Mouse (Mus musculus) kidney, postnatal 14 days (tissue): ENCODE measurements around the gene Prdm1.

ENCODE experiments used
- DNase-seq: peaks from one replicate; pipeline ENCODE4 v3.0.0; 2022; ENCODE audit warnings: mixed read lengths

The Prdm1 gene

DNA sequence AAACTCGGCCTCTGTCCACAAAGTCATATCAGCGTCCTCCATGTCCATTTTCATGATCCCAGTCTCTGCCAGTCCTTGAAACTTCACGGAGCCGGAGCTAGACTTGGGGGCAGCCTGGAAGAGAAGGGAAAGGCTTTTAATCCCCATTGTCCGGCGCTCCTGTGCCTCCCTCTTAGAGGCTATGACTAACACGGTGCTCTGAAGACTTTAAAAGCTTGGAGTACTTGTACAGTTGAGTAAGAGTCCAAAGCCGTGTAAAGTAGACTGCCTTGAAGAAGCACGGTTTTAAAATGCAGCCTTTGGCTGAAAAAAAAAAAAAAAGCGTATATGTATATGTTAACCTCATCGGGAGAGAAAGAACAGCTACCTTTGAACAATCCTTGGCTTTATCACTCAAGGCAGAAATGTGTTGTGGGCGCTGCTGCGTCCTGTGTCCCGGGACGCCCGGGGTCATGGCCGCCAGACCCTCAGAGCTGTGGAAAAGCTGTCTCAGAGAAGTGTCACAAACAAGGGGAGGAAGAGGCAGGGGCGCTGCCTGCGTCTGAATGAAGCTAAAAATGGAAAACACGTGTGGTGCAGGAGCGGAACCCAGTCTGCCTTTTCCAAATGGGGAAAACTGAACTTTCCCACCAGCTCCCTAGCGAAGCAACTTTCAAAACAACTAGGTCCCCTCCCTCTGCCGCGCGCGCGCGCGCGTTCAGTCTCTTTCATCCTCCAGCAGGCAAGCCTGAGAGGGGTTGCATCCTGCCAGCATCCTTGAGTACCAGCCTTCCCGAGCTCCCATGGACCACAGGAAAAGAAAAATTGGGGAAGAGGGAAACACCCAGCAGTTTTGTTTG, 71.3 kb downstream of the Prdm1 start:
- peak; percentile 55 for DNase-seq

DNA sequence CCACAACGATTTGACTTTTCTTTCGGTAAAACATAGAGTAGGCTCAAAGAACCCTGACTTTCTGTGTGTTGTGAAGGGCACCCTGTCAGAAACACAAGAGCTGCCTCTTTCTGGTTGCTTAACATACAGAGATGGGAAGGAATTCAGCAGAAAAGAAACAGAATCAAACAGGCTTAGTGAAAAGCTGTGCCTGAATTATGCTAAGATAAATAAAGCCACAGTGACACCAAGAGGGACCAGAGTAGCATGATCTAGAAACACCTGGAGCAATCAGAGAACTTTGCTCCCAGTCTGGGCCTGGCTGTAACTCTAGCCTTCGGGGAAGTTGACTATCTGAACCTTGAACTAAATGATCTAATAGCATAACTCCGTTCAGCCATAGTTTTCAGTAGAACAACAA, 73.5 kb downstream of the Prdm1 start:
- no peak for DNase-seq

DNA sequence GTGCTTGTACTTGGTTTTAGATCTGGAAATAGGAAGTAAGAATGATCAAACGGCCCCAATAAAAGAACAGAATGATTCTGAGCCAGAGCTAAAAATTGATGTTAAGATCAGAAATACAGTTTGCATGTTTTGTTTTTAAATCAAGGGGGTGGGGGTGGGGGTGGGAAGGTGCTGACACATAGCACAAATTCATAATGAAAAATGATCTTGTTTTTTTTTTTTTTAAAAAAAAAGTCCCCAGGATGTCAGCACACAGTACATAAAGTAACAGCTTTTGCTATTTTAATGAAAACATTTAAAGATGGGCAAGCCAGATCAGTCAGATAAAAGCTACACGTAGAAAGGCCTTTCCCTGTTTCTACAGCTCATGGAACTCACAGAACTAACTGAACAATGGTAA, 74.2 kb downstream of the Prdm1 start:
- no peak for DNase-seq

DNA sequence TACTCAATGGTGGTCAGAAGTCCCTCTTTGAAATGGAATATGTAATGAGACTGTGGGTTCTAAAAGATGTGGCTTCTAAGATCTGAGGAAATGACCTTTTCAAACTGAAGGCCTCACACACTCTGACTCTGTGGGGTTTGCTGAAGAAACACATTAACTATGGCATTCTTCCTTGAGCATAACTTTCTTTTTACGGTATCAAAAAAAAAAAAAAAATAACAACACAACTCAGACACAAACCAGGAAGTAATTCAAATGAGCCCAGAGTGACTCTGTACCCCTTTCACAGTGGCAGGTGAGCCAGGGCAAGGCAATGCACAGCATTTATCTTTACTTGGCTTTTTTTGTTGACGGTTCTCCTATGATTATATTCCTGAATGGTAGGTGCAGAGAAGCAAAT, 77.5 kb downstream of the Prdm1 start:
- no peak for DNase-seq

DNA sequence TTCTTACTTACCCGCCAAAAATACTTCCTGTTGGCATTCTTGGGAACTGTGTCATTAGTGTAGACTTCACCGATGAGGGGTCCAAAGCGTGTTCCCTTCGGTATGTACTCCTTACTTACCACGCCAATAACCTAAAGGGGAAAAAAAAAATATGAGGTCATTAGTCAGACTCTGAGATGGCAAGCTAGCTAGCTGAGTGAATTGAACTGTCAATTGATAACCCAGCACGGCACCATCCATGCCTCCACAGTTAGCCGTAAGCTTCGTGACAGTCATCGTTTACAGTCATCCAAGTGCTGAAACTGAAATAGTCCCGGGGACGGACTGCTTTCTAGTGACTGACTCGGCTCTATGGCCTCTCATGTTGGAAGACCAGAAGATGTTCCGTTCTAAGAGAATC, 78.2 kb downstream of the Prdm1 start:
- no peak for DNase-seq

DNA sequence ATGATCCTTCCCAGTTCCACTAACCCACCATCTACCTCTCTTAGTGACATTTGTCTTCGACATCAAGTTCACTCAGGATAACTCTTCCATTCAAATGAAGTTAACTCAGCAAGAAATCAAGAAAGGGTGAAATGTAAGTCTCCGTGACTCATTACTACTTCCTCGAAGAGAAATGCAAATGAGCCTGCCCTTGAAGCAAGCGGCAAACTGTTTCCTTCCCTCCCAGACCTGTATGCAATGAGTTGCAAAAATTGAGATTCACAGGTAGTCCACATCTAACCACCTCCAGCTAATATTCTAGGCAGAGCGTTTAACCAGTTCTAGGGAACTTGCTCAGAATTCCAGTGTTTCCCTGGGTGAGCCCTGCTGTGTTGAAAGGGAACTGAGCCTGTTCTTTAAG, 78.6 kb downstream of the Prdm1 start:
- no peak for DNase-seq

DNA sequence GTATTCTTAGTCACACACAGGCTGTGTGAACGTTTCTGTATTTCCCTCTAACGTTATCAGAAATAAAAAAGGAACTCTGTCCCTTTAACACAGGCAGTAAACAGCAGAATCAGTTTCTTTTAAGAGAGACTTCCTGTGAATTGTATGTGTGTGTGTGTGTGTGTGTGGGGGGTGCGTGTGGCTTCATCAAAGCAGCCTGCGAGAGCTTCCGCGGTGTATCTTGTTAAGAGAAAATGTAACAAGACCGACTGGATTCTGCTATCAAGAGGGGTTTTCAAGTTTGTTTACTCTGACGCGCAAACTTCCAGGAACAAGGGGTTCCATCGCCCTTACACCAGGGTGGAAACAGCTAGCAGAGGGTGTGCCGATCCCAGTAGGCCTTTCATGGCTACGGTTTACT, 80.1 kb downstream of the Prdm1 start:
- peak; percentile 42 for DNase-seq

DNA sequence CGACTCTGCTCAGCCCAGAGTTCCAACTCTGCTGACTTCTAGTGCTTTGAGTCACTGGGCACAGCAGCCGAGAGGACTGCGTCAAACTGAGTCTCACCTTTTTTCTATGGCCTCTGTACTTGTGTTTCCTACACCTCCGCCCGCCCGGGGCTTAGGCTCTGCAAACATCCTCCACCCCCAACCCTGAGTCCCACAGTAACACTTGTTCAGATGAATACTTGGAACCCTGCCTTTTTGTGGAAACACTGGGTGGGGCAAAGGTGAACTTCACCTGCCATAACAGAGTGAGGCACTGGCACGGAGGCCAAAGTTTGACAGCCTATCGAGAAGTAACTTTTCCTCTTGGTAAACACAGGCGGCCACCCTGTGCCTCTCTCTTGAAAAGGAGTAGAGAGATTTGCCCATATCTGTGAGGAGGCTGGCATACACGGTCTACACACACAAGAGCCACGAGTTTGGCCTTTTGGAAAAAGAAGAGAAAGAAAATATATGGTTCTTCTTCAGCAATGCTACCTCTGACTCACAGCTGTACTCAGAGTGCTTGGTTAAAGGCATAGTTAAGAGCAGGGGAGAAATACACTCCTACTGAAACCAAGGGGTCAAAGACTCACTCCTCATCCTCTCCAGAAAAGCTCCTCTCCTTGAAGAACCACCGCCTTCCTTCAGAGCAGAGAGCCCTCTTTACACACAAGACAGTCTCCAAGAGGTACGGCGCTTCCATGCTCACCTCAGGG, 80.7 kb downstream of the Prdm1 start:
- peak; percentile 17 for DNase-seq

DNA sequence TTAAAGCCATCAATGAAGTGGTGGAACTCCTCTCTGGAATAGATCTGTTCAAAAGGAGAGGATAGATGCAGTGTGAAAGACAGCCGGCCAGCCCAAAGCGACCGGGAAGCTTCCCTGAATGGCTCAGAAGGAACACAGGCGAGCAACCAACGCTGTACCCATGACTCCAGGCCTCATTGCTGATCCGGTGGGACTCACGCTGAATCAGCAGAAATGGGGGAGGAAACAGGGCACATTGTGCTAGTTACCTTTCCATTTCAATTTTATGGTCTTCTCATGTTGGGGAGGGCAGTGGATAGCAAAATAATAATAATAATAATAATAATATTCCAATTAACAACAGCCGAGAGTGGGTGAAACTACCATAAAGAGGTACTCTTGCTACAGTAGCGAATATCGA, 81.3 kb downstream of the Prdm1 start:
- DNase-seq: no peak

DNA sequence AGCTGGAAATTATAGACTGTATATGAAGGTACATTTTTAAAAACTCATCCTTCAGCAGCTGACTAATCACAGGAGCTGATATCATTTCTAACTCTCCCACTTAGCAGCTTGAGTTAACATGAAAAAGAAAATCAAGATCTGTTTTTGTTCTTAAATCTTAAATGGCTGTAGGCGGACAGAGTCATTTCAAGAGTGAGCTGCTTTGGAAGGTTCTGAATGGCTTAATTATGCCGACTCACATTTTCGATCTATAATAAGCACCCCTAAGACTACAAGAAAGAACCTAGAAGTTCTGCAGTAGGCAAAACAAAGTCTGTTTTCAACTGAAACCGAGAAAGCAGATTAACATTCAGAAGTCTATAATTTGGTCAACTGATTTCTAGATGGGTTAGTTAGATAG, 83.9 kb downstream of the Prdm1 start:
- no peak for DNase-seq

DNA sequence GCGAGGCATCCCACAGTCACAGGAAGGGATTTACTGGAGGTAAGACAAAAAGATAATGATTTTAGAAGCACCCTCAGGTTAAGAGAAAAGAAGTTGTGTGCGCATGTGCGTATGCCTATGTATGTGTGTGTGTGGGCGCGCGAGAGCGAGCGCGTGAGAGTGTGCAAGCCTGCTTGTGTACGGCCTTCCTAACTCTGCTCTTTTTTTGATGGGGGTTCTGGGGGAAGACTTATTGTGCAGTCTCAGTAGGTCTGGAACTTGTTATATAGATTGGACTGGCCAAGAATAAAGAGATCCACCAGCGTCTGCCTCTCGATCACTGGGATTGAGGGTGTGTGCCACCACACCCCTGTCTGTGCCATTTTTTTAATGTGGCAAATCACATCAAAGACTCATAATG, 84.6 kb downstream of the Prdm1 start:
- DNase-seq: no peak

DNA sequence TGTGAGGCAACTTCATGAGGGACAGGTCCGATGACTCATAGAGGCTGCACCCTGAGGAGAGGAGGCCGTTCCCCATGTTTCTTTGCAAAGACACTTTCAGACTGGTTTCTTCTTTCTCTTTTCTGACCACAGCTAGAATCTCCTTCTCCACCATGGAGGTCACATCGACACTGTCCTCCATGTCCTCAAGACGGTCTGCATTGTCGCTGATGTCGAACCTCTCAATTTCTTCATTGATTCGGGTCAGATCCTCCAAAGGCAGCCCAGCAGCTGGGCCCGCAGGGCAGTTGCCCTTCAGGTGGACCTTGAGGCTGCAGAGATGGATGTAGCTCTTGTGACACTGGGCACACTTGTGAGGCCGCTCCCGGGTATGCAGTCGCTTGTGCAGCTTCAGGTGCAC, 88.6 kb downstream of the Prdm1 start:
- no peak for DNase-seq

DNA sequence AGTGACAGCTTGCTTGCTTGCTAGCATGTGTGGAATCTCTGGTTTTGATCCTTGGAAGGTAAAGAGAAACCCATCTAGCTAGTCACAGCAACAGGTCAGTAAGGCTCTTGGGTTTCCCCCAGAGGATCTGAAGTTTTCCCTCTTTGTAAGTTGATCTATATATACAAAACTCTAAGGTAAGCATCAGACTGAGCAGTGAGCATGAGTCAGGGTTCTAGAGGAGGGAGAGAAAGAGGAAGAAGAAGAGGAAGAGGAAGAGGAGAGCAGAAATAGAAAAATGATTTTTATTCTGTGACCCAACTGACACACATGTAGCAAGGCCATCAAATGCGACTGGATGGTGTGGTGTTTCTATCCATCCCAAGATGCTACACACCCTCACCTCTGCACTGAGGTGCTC, 90.7 kb downstream of the Prdm1 start:
- no peak for DNase-seq

DNA sequence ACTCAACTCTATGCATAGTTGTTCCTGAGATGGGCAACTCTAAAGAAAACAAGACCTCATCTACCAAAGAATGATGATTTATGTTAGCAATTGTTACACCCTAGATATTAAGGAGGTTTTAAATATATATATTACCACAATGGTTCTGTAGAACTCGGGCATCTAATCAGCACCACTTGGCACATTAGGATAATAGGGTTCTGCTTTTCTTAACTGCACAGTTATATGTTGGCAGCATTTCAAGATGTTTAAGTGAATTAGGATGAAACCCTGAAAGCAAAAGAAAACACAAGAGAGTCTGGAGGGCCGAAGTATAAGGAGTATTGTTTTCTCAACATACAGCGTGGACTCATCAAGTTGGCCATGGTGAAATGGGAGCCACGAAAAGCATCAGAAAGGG, 92.3 kb downstream of the Prdm1 start:
- DNase-seq: no peak

DNA sequence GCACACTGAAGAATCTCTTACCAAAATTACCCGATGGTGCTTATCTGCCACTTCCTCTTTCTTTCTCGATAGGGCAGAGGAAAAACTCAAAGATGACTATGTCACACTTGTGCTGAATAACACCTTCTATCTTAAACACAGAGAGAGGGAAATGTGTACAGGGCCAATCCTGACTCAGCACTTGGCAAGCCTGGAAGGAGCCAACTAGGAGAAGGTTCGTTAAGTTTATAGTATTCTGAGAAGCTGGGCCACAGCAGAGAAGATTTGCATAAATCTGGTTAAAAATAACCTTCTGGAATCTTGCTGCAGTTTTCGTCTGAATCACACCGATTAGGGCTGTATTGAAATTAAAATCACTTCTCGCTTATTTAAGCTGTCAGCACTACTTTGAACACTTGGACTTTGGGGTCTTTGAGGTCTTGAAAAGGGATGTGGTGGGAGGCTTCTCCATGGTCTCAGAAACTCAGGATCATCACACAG, 93.6 kb downstream of the Prdm1 start:
- DNase-seq: peak; percentile 75

DNA sequence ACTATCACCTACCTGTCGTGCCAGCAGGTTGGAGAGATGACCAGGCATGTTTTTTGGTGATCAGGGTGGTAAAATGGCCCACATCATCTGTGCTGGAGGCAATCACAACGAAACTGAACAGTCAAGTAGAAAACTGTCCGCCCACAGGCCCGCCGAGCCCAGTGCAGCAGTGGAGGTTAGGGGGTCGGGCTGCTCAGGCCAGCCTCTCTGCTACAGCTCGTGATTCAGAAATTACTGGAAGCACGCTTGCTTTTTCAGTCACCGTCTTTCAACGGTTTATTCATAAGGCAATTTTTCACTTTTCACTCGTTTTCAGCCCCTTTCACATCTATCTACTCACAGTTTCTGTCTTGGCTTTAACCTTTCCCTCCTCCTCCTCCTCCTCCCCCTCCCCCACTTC, 96.1 kb downstream of the Prdm1 start:
- no peak for DNase-seq

DNA sequence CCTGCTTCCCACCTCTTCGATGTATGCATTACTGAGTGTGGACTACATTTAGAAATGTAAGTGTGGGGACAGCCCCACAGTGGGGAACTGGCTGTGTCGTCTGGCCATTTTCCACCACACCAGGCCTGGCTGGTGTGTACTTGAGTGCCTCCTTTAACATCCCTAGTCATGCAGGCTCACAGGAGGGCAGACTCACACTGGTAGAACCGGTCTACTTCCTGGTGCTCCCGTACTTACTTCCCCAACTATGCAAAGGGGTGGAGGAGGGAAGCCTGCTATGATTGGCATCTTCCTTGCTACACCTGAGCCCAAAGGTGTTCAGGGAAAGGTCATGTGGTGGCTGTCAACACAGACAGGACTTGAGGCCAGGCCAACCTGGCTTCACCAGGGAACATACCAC, 96.6 kb downstream of the Prdm1 start:
- DNase-seq: no peak

DNA sequence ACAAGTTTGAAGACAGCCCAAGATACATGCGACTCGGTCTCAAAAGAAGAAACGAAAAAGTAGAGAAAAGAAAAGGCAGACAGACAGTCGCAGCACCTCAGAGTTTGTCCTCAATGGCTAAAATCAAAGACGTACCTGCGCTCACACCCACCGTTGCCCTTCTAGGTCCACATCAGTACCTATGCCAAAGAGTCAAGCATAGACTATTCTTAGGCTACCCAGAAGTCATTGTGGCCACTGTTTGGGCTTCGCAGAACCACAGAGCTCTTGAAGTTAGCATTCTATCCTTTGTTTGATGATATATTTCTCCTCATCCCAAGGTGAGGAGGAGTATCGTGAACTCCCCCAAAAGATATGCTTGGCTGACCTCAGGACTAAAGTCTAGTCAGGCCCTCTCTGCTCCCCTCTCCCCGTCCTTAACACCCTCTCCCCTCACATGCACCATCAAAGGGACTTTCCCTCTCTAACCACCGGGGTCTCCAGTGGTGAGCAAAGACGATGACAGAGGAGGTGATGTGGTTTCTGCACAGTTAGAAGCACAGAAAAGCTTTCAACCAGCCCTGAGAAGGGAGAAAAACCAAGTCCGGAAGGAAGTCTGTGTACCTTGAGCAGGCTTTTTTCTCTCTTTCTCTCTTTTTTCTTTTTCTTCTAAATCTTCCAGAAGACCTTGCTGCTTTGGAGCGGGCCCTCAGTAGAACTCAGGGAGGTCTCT, 99.0 kb downstream of the Prdm1 start:
- no peak for DNase-seq

DNA sequence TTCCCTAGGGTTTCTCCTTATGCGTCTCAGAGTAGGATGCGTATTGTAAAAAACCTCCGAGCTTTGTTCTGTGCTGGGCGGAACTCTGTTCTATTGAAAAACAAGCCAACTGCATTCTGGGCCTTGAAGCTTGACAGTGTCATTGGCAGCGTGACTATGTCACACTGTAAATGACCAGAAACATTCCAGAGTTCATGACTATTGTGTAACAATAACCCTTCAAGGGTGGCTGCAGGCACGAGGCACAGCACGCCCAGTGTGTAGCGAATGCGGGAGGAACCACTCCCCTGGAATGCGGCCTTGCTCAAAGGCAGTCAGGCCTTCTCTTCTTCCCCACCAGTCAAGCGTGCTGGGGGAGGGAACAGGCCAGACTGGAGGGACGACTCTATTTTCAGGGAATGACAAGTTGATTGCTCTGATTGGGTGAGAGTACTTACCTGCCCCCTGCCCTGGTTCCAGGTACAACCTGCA, 100.4 kb downstream of the Prdm1 start:
- peak; percentile 76 for DNase-seq

DNA sequence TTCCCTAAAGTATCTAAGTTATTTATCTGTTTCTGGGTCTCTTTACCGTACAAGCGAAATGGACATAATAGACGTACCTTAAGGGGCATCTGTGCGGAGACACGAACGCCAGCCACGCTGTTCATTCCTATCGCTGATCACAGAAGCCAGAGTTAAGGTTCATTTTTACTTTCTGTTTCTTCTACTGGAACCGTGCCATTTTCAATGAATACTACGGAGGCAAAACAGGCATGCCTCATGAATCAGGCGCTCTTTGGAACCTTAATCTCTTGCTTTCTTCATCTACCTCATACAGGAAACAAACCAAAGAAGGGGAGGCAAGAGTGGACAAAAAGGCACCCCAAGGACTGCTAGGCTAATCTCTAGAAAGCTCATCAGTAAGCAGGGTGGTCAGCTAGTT, 100.9 kb downstream of the Prdm1 start:
- peak; percentile 11 for DNase-seq

DNA sequence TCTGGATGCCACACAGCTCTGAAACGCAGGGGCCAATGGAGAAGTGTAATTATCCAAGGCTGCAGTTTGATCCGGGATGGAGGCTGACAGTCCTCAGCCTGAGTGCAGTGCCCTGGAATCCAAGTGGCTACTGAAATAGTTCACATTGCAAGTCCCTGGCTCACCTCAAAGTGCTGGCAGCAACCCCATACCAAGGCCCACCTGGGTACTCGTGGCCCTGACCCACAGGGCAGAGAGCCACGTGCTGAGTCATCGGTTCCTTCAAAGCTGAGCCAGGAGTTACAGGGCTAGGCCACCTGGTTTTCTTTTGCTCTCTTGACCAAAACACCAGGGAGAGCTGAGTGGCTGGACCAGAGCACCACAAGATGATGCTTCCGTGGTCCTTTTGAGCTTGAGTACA, 103.3 kb downstream of the Prdm1 start:
- peak; percentile 26 for DNase-seq

DNA sequence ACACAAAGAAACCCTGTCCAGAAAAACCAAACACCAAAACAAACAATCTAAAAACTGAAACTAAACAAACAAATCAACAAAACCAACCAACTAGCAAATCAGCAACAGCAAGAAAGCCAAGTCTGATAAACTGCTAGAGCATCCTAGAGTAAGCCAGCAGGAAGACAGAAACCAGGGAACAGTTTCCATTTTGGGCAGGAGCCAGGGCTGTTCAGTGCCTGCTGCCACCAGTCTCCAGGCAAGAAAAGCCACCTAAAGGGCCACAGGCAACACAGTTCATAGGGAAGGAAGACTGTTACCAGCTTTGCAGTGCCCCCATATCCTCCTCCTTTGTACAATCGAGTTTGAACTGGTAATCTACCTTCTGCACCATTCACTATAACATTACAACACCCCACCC, 106.4 kb downstream of the Prdm1 start:
- DNase-seq: no peak

DNA sequence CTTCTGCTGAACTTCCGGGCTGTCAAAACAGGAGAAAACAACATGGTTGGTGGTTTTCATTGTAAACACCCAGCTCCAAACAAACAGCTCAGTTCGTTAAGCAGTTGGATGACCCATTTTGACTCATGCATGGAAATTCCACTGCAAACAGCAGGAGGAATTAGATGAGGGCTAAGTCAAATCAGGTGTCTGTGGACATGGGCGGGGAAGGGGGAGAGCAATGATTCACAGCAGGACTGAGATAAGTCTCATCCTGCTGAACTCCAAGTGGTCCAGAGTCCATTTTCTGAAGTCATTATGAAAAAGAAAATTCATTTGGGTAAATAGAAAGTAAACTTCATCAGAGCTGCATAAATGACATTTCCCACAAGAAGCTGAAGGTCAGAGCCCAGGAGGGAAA, 108.1 kb downstream of the Prdm1 start:
- DNase-seq: no peak

DNA sequence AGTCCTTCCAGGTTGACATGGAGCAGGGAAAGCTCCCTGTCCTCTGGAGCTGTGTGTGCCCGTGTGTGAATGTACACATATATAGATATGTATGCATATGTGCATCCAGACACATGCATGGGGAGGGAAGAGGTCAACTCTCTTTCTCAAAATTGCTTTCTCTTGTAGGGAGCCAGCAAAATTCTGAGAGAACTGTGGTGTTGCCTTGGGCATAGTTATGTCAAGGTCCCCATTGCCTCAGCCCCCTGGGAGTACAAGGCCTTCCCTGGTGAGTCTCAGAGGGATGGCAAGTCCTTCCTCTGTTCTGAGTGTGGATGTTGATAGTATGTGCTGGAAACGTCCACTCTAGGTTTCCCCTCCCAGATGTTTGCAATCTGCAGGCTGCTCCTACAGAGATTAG, 109.4 kb downstream of the Prdm1 start:
- no peak for DNase-seq
